Mouse (Mus musculus) MEL (cell line): Measurements from ENCODE around the gene Dkk3.

ENCODE experiments used
- BHLHE40 ChIP-seq: IDR thresholded peaks from 2 replicates; pipeline ENCODE4 v1.6.1; 2012; ENCODE audit warnings: low read depth, mild to moderate bottlenecking, inconsistent platforms, low read length, improper control_type of control experiment, borderline replicate concordance
- CHD2 ChIP-seq: IDR thresholded peaks from 2 replicates; pipeline ENCODE4 v1.6.1; 2011; ENCODE audit warnings: low read length, improper control_type of control experiment
- CTCF ChIP-seq, 3 experiments: IDR thresholded peaks in 2 of 3; conservative IDR thresholded peaks in 1 of 3; 2 replicates each; pipeline ENCODE4 v1.5.1; 2011 to 2012; ENCODE audit warnings: low read length in 3 of 3, low read depth in 2 of 3, mild to moderate bottlenecking in 2 of 3, improper control_type of control experiment in 1 of 3, inconsistent platforms in 1 of 3, mixed read lengths in 1 of 3, moderate library complexity in 1 of 3; ENCODE audit not compliant: control insufficient read depth in 1 of 3, insufficient read depth in 1 of 3, poor library complexity in 1 of 3, severe bottlenecking in 1 of 3
- ELF1 ChIP-seq: IDR thresholded peaks from 2 replicates; pipeline ENCODE4 v1.6.1; 2014; ENCODE audit warnings: low read depth, mild to moderate bottlenecking, inconsistent platforms, low read length, improper control_type of control experiment, moderate library complexity
- GABPA ChIP-seq: IDR thresholded peaks from 2 replicates; pipeline ENCODE4 v1.6.1; 2012; ENCODE audit warnings: low read depth, mild to moderate bottlenecking, inconsistent platforms, low read length, improper control_type of control experiment, moderate library complexity
- HCFC1 ChIP-seq: IDR thresholded peaks from 2 replicates; pipeline ENCODE4 v1.6.1; 2012; ENCODE audit warnings: low read depth, mild to moderate bottlenecking, inconsistent platforms, low read length, improper control_type of control experiment, moderate library complexity
- JUND ChIP-seq: IDR thresholded peaks from 2 replicates; pipeline ENCODE4 v1.6.1; 2011; ENCODE audit warnings: low read depth, mild to moderate bottlenecking, improper control_type of control experiment, low read length
- MAX ChIP-seq: IDR thresholded peaks from 2 replicates; pipeline ENCODE4 v1.6.1; 2011; ENCODE audit warnings: low read length, improper control_type of control experiment
- MYB ChIP-seq: IDR thresholded peaks from 2 replicates; pipeline ENCODE4 v1.6.1; 2011; ENCODE audit warnings: mild to moderate bottlenecking, low read depth, low read length, improper control_type of control experiment
- MYC ChIP-seq: IDR thresholded peaks from 2 replicates; pipeline ENCODE4 v1.6.1; 2011; ENCODE audit warnings: low read depth, mild to moderate bottlenecking, low read length, improper control_type of control experiment, moderate library complexity
- POLR2A ChIP-seq, 2 experiments: IDR thresholded peaks; 2 replicates each; pipeline ENCODE4 v1.6.1; 2011 to 2012; ENCODE audit warnings: low read length in 2 of 2, mild to moderate bottlenecking in 2 of 2, control low read depth in 1 of 2, improper control_type of control experiment in 1 of 2, low read depth in 1 of 2, moderate library complexity in 1 of 2; ENCODE audit not compliant: control insufficient read depth in 1 of 2, insufficient read depth in 1 of 2, poor library complexity in 1 of 2
- ZNF384 ChIP-seq: IDR thresholded peaks from 2 replicates; pipeline ENCODE4 v1.6.1; 2012; ENCODE audit warnings: low read depth, mild to moderate bottlenecking, inconsistent platforms, low read length, improper control_type of control experiment

GRCm38 (mm10) chr7:112165593-112165992 lies 6.7 kb upstream of the Dkk3 start:
- TF ChIP-seq CTCF (IDR thresholded peaks at IDR 0.05 in 2 of 3, conservative IDR thresholded peaks at IDR 0.05 in 1 of 3; ENCODE audit: control insufficient read depth in 1 of 3, insufficient read depth in 1 of 3, low read depth in 2 of 3, low read length in 3 of 3, poor library complexity in 1 of 3, severe bottlenecking in 1 of 3): no peak
- no peak for TF ChIP-seq JUND
- TF ChIP-seq MYC: no peak
- TF ChIP-seq POLR2A (IDR thresholded peaks at IDR 0.05; ENCODE audit: control insufficient read depth in 1 of 2, insufficient read depth in 1 of 2, low read depth in 1 of 2, low read length in 2 of 2, poor library complexity in 1 of 2): no peak
- TF ChIP-seq ZNF384: no peak
- no peak for TF ChIP-seq ELF1
- no peak for TF ChIP-seq CHD2
- TF ChIP-seq MYB: no peak
- no peak for TF ChIP-seq HCFC1
- no peak for TF ChIP-seq BHLHE40
- no peak for TF ChIP-seq GABPA
- no peak for TF ChIP-seq MAX
